Mouse (Mus musculus) stomach, postnatal 0 days (tissue): Measurements from ENCODE around the gene Rfc3. TPM values are rescaled to one million over a fixed set of nuclear protein-coding genes. Genes with fewer than 3 reads are reported as not detected.
"Not testable (repeated sequence)": the region's sequence is repeated elsewhere in the genome, so short reads cannot be mapped to it uniquely, and the experiment has no call there.

ENCODE experiments used
- ATAC-seq: fragments of 200-750 bp; cut with Nextera tagmentation; 2 replicates; pipeline ENCODE4 v1.8.0; 2017; ENCODE audit not compliant: low FRiP score, low TSS enrichment
- DNase-seq: peaks from one replicate; pipeline ENCODE4 v3.0.0-alpha.2; 2016; ENCODE audit warnings: low spot score
- H3K27ac ChIP-seq: fragments of 300-500 bp; sonication (generic); replicated peaks from 2 replicates; pipeline ENCODE4 v1.5.1; 2014; ENCODE audit warnings: mild to moderate bottlenecking, control low read depth
- H3K27me3 ChIP-seq: fragments of 300-500 bp; sonication (generic); 2 replicates; pipeline ENCODE4 v1.6.1; 2014; ENCODE audit warnings: low read length; ENCODE audit not compliant: control insufficient read depth, insufficient read depth
- H3K36me3 ChIP-seq: fragments of 300-500 bp; sonication (generic); 2 replicates; pipeline ENCODE4 v1.6.1; 2014; ENCODE audit warnings: low read length, mixed read lengths; ENCODE audit not compliant: control insufficient read depth, insufficient read depth
- H3K4me1 ChIP-seq: fragments of 300-500 bp; sonication (generic); replicated peaks from 2 replicates; pipeline ENCODE4 v1.6.1; 2014; ENCODE audit warnings: antibody characterized with exemption; ENCODE audit not compliant: control insufficient read depth, insufficient read depth
- H3K4me2 ChIP-seq: fragments of 300-500 bp; sonication (generic); replicated peaks from 2 replicates; pipeline ENCODE4 v1.6.1; 2014; ENCODE audit warnings: low read depth, mild to moderate bottlenecking, control low read depth, moderate library complexity
- H3K4me3 ChIP-seq: fragments of 300-500 bp; sonication (generic); 2 replicates; pipeline ENCODE4 v1.5.1; 2014; ENCODE audit warnings: low read depth, low read length, control low read depth
- H3K9ac ChIP-seq: fragments of 300-500 bp; sonication (generic); 2 replicates; pipeline ENCODE4 v1.6.1; 2014; ENCODE audit warnings: mild to moderate bottlenecking, low read length, control low read depth, mixed read lengths
- H3K9me3 ChIP-seq: fragments of 300-500 bp; sonication (generic); 2 replicates; pipeline ENCODE4 v1.6.1; 2016; ENCODE audit warnings: low read length; ENCODE audit not compliant: control insufficient read depth
- CTCF ChIP-seq: IDR thresholded peaks from 2 replicates; pipeline ENCODE4 v1.5.1; 2016; ENCODE audit warnings: antibody characterized with exemption, low read depth, mild to moderate bottlenecking, moderate library complexity
- EP300 ChIP-seq: optimal IDR thresholded peaks from 2 replicates; pipeline ENCODE3; 2016; ENCODE audit warnings: antibody characterized with exemption
- WGBS: fragments of 180-500 bp; shearing (Covaris S2); extraction: QIAGEN DNeasy Blood & Tissue Kit; methylation state at CpG from one replicate; pipeline ENCODE4 v1.1.7; 2014; 5-methylcytosine and 5-hydroxymethylcytosine counted together
- polyA plus RNA-seq: library from polyadenylated mRNA; unstranded; fragments of >200 nt; fragmentation: Nextera tagmentation; extraction: Ambion mirVana; gene quantifications from 2 replicates; pipeline ENCODE4 v1.2.1, GENCODE M21; 2015

The Rfc3 gene
- polyA plus RNA-seq = 44.8 and 50.0 TPM in 2 replicates

- peak within 1 kb of the TSS; percentile 78 for H3K27ac ChIP-seq
- H3K9me3 ChIP-seq = no peaks in the 10 kb centered on the region
- TF ChIP-seq CTCF = peak; percentile 87
- TF ChIP-seq EP300 = no peak
- peak within 1 kb of the TSS; percentile 67 for H3K4me3 ChIP-seq
- H3K36me3 ChIP-seq = peaks cover 6% of the 10 kb centered on the region; the same call in 1 of the 2 replicates
- 1% methylated on average over 39 of the region's 42 CpGs for WGBS
- H3K9ac ChIP-seq = peak within 1 kb of the TSS; percentile 70
- DNase-seq (peak; percentile 98), ATAC-seq (peak; percentile 100)
- no peaks in the 10 kb centered on the region for H3K4me1 ChIP-seq
- peak within 1 kb of the TSS; percentile 60 for H3K4me2 ChIP-seq
- no peaks in the 10 kb centered on the region for H3K27me3 ChIP-seq
Measured at GRCm38 (mm10) chr5:151650700-151651410, at the start of gene Rfc3. TSS of gene Rfc3 (minus strand) at chr5:151651242.

- H3K9me3 ChIP-seq, H3K36me3 ChIP-seq, ATAC-seq, H3K27ac ChIP-seq, H3K4me3 ChIP-seq, H3K9ac ChIP-seq, DNase-seq, H3K4me1 ChIP-seq, H3K27me3 ChIP-seq, H3K4me2 ChIP-seq: not testable (repeated sequence)
- 93% methylated on average over 13 of the region's 13 CpGs for WGBS
Measured at GRCm38 (mm10) chr5:151693636-151694035, 42.6 kb upstream of the Rfc3 start.

- no peak overlapping the region for H3K4me3 ChIP-seq
- DNase-seq = peak; percentile 94
- H3K9ac ChIP-seq = no peak overlapping the region
- H3K4me2 ChIP-seq = peak overlapping the region; percentile 46
- no peaks in the 10 kb centered on the region for H3K4me1 ChIP-seq
- 0 out of 2 replicates have a peak overlapping the region, but pooled peaks have one; percentile 40 for H3K27ac ChIP-seq
- H3K27me3 ChIP-seq = no peaks in the 10 kb centered on the region
- no peaks in the 10 kb centered on the region for H3K9me3 ChIP-seq
- peak; percentile 100 for ATAC-seq
- WGBS = 9% methylated on average over 15 of the region's 15 CpGs
- H3K36me3 ChIP-seq = no peaks in the 10 kb centered on the region
- TF ChIP-seq EP300 (no peak), CTCF (peak; percentile 77)
Measured at GRCm38 (mm10) chr5:151686606-151687525, 35.8 kb upstream of the Rfc3 start.

- DNase-seq (no peak), ATAC-seq (no peak)
- Histone ChIP-seq H3K27me3 (no peaks in the 10 kb centered on the region), H3K36me3 (no peaks in the 10 kb centered on the region), H3K4me3 (no peak overlapping the region), H3K27ac (no peak overlapping the region), H3K4me1 (no peaks in the 10 kb centered on the region), H3K9me3 (no peaks in the 10 kb centered on the region), H3K9ac (no peak overlapping the region), H3K4me2 (no peak overlapping the region)
- no peak for TF ChIP-seq EP300
- TF ChIP-seq CTCF = no peak
- WGBS = 98% methylated on average over 4 of the region's 4 CpGs
Measured at GRCm38 (mm10) chr5:151662207-151662606, 11.2 kb upstream of the Rfc3 start.

- no peaks in the 10 kb centered on the region for H3K4me1 ChIP-seq
- H3K9ac ChIP-seq = no peak overlapping the region
- no peak overlapping the region for H3K27ac ChIP-seq
- ATAC-seq = no peak
- WGBS = 66% methylated on average over 3 of the region's 3 CpGs
- peaks cover 6% of the 10 kb centered on the region; the same call in 1 of the 2 replicates for H3K36me3 ChIP-seq
- H3K4me2 ChIP-seq = peak overlapping the region; percentile 60
- TF ChIP-seq CTCF (no peak), EP300 (no peak)
- no peaks in the 10 kb centered on the region for H3K9me3 ChIP-seq
- H3K27me3 ChIP-seq = no peaks in the 10 kb centered on the region
- no peak for DNase-seq
- peak overlapping the region; percentile 67; the same call in 1 of the 2 replicates for H3K4me3 ChIP-seq
Measured at GRCm38 (mm10) chr5:151651411-151651784, 356 bp upstream of the Rfc3 start.

GRCm38 (mm10) chr5:151644845-151645244, 6.2 kb downstream of the Rfc3 start:
- H3K4me3 ChIP-seq = no peak overlapping the region
- WGBS = 94% methylated on average over 7 of the region's 7 CpGs

More at GRCm38 (mm10) chr5:151644845-151645244, 6.2 kb downstream of the Rfc3 start:
- DNase-seq (peak; percentile 14), ATAC-seq (no peak)
- TF ChIP-seq EP300 = no peak
- peak; percentile 69 for TF ChIP-seq CTCF
- Histone ChIP-seq H3K27me3 (no peaks in the 10 kb centered on the region), H3K36me3 (peaks cover 28% of the 10 kb centered on the region), H3K9ac (no peak overlapping the region), H3K4me1 (no peaks in the 10 kb centered on the region), H3K27ac (no peak overlapping the region), H3K9me3 (no peaks in the 10 kb centered on the region), H3K4me2 (no peak overlapping the region)
